Mouse (Mus musculus) erythroblast, embryonic 14.5 days (primary cell): ENCODE data around the gene Scn2b.

Experiments
- GATA1 ChIP-seq: IDR thresholded peaks from 2 replicates; pipeline ENCODE4 v1.6.1; 2012; ENCODE audit warnings: low read length, inconsistent platforms, mixed read lengths
- TAL1 ChIP-seq: IDR thresholded peaks from 3 replicates; pipeline ENCODE4 v1.6.1; 2012; ENCODE audit warnings: low read length, inconsistent platforms, mixed read lengths

DNA sequence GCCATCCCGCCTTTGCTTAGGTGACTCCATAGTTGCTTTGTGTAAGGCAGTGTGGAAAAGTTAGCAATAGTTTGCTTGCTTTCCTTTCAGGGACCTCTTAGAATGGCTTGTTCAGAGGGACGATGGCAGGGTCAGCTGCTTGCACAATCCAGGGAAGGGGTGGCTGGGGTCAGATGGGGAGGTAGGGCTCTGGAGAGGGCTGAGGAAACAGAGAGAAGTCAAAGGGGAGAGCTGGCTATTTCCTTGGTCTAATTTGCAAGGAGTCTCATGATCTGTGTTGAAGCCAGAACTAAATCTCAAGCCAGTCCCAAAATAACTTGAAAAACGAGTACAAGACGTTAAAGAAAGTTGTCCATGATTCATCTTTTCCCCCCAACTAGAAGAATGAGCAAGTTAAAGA lies 24.9 kb upstream of the Scn2b start:
- TF ChIP-seq GATA1 (no peak), TAL1 (no peak)
